Mouse (Mus musculus): ENCODE measurements around the gene Uchl5. TPM values are rescaled to one million over a fixed set of nuclear protein-coding genes. Genes with fewer than 3 reads are reported as not detected.

Uchl5 gene
- polyA plus RNA-seq, 1 experiment: 141 TPM

DNA sequence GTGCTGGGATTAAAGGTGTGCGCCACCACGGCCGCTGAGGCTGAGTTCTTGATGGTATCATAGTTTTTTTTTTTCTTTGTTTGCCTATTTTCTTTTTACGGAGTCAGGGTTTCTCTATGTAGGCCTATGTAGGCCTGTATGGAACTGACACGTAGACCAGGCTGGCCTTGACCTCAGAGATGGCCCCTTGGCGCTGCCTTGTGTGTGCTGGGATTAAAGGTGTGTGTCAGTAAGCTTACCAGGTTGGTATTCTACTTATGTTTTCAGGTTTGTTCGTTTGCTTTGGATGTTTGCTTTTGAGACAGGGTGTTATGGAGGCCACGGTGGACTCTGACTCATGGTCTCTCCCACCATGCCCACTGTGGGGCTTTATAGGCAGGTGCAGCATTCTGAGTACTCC lies 14.9 kb upstream of the Uchl5 start:
- no peaks in the 10 kb centered on the region for H3K4me1 ChIP-seq (ENCODE audit: control insufficient read depth, insufficient read depth, low read length)
- H3K27ac ChIP-seq (ENCODE audit: insufficient read depth, low read length): no peak overlapping the region
- peaks cover 16% of the 10 kb centered on the region for H3K36me3 ChIP-seq (ENCODE audit: control insufficient read depth, insufficient read depth, low read length, poor library complexity, severe bottlenecking)
- no peak overlapping the region for H3K9ac ChIP-seq (ENCODE audit: low read depth, poor library complexity, severe bottlenecking)
- no peaks in the 10 kb centered on the region for H3K27me3 ChIP-seq (ENCODE audit: control insufficient read depth, insufficient read depth, low read length, poor library complexity, severe bottlenecking)
- no peak for TF ChIP-seq CTCF (IDR thresholded peaks at IDR 0.05; ENCODE audit: low read depth, low read length)
- TF ChIP-seq EP300 (IDR thresholded peaks at IDR 0.05; ENCODE audit: insufficient read depth, low read depth, low read length): no peak
- TF ChIP-seq POLR2A (IDR thresholded peaks at IDR 0.05; ENCODE audit: insufficient read depth, low read length): no peak
- H3K9me3 ChIP-seq (replicated peaks; ENCODE audit: control insufficient read depth, insufficient read depth, low read length, poor library complexity, severe bottlenecking): no peaks in the 10 kb centered on the region
- no peak overlapping the region for H3K4me3 ChIP-seq (ENCODE audit: low read depth, low read length)

DNA sequence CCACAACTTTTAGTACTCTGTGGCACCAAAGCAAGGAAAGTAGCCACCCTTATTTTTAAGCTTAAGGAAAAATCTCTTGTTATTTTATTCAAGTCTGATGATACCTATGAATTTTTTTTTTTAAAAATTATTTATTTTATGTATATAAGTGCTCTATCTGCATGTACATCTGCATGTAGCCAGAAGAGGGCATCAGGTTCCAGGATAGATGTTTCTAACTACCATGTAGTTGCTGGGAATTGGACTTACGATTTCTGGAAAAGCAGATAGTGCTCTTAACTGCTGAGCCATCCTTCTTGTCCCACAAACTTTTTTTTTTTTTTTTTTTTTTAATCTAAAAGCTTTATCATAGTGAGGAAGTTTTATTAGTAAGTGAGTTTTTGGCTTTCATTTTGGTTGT lies 12.6 kb upstream of the Uchl5 start:
- Histone ChIP-seq H3K9me3 (replicated peaks; ENCODE audit: control insufficient read depth, insufficient read depth, low read length, poor library complexity, severe bottlenecking) (no peaks in the 10 kb centered on the region), H3K36me3 (ENCODE audit: control insufficient read depth, insufficient read depth, low read length, poor library complexity, severe bottlenecking) (peaks cover 11% of the 10 kb centered on the region), H3K27me3 (ENCODE audit: control insufficient read depth, insufficient read depth, low read length, poor library complexity, severe bottlenecking) (no peaks in the 10 kb centered on the region), H3K4me1 (ENCODE audit: control insufficient read depth, insufficient read depth, low read length) (no peaks in the 10 kb centered on the region), H3K9ac (ENCODE audit: low read depth, poor library complexity, severe bottlenecking) (no peak overlapping the region), H3K27ac (ENCODE audit: insufficient read depth, low read length) (no peak overlapping the region), H3K4me3 (ENCODE audit: low read depth, low read length) (no peak overlapping the region)
- TF ChIP-seq EP300 (IDR thresholded peaks at IDR 0.05; ENCODE audit: insufficient read depth, low read depth, low read length) (no peak), POLR2A (IDR thresholded peaks at IDR 0.05; ENCODE audit: insufficient read depth, low read length) (no peak), CTCF (IDR thresholded peaks at IDR 0.05; ENCODE audit: low read depth, low read length) (no peak)

DNA sequence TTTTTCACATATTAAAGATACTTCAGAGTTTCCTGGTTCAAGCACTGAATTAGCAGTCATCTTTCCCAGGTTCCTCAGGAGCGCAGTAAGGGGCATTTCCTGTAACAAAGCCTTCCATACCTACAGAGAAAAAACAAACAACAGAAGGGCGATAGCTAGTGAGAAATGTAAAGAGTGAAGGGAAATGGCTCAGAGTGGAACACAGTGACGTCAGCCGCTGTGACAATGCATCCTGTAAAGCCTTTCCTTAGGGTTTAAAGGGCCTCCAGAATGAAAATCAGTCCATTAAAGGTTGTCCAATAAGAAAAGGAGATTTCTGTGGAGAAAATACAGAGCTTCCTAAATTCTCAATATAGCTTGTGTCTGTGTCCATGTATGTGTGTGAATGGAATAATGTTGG lies 11.3 kb upstream of the Uchl5 start:
- no peaks in the 10 kb centered on the region for H3K27me3 ChIP-seq (ENCODE audit: control insufficient read depth, insufficient read depth, low read length, poor library complexity, severe bottlenecking)
- H3K9ac ChIP-seq (ENCODE audit: low read depth, poor library complexity, severe bottlenecking): no peak overlapping the region
- H3K36me3 ChIP-seq (ENCODE audit: control insufficient read depth, insufficient read depth, low read length, poor library complexity, severe bottlenecking): peaks cover 11% of the 10 kb centered on the region
- no peak for TF ChIP-seq POLR2A (IDR thresholded peaks at IDR 0.05; ENCODE audit: insufficient read depth, low read length)
- no peak for TF ChIP-seq EP300 (IDR thresholded peaks at IDR 0.05; ENCODE audit: insufficient read depth, low read depth, low read length)
- no peak for TF ChIP-seq CTCF (IDR thresholded peaks at IDR 0.05; ENCODE audit: low read depth, low read length)
- H3K27ac ChIP-seq (ENCODE audit: insufficient read depth, low read length): no peak overlapping the region
- no peaks in the 10 kb centered on the region for H3K4me1 ChIP-seq (ENCODE audit: control insufficient read depth, insufficient read depth, low read length)
- no peaks in the 10 kb centered on the region for H3K9me3 ChIP-seq (replicated peaks; ENCODE audit: control insufficient read depth, insufficient read depth, low read length, poor library complexity, severe bottlenecking)
- H3K4me3 ChIP-seq (ENCODE audit: low read depth, low read length): no peak overlapping the region

DNA sequence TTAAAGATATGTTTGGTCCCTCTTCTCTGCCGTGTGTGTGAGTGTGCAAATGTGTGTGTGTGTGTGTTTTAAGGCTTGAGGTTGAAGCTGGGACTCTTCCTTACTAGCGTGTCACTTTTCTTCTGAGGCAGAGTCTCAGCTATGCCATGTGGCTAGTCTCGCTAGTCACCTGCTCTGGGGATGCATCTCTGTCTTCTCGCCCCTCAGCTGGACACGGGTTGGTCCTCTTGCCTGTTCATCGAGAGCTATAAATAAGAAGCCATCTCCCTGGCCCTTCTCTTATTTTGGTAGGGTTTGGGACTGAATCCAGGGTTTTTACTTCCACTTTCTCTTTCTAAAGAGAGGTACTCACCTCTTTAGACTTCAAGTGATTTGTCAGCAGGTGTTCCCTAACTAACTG lies 10.8 kb upstream of the Uchl5 start:
- Histone ChIP-seq H3K36me3 (ENCODE audit: control insufficient read depth, insufficient read depth, low read length, poor library complexity, severe bottlenecking) (peaks cover 11% of the 10 kb centered on the region), H3K4me3 (ENCODE audit: low read depth, low read length) (no peak overlapping the region), H3K9me3 (replicated peaks; ENCODE audit: control insufficient read depth, insufficient read depth, low read length, poor library complexity, severe bottlenecking) (no peaks in the 10 kb centered on the region), H3K27me3 (ENCODE audit: control insufficient read depth, insufficient read depth, low read length, poor library complexity, severe bottlenecking) (no peaks in the 10 kb centered on the region), H3K4me1 (ENCODE audit: control insufficient read depth, insufficient read depth, low read length) (no peaks in the 10 kb centered on the region), H3K9ac (ENCODE audit: low read depth, poor library complexity, severe bottlenecking) (no peak overlapping the region), H3K27ac (ENCODE audit: insufficient read depth, low read length) (no peak overlapping the region)
- no peak for TF ChIP-seq POLR2A (IDR thresholded peaks at IDR 0.05; ENCODE audit: insufficient read depth, low read length)
- TF ChIP-seq EP300 (IDR thresholded peaks at IDR 0.05; ENCODE audit: insufficient read depth, low read depth, low read length): no peak
- no peak for TF ChIP-seq CTCF (IDR thresholded peaks at IDR 0.05; ENCODE audit: low read depth, low read length)

DNA sequence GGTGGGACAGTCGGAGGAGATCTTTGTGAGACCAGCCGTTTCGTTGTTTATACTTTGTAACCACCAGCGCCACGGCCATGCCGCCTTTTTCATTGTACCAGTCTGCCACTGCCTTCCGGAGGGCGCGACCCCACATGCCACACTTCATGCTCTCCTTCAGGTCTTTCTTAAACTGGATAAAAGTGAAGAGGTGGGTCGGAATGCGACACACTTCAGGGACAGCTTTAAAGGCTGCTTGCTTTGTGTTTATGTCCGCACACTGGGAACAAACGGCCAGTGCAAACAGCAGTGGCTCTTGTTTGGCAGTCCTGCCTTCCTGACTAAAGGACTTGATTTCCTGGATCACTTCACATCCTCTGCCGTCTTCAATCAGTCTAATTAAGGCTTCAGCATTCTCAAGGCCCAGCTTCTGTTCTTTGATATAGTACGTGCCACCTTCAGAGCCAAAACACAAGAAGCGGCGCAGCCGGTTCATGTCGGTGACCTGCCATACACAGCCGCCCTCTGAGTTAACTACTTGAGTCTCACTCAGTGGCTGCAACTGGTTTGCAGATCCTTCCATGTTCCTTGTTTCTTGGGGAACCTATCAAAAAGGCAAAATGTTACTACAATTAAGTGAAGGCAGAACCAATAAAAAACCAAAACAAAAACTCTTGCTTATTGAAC lies 6.5 kb upstream of the Uchl5 start:
- H3K4me3 ChIP-seq (ENCODE audit: low read depth, low read length): no peak overlapping the region
- no peaks in the 10 kb centered on the region for H3K27me3 ChIP-seq (ENCODE audit: control insufficient read depth, insufficient read depth, low read length, poor library complexity, severe bottlenecking)
- H3K9ac ChIP-seq (ENCODE audit: low read depth, poor library complexity, severe bottlenecking): no peak overlapping the region
- H3K4me1 ChIP-seq (ENCODE audit: control insufficient read depth, insufficient read depth, low read length): no peaks in the 10 kb centered on the region
- no peak for TF ChIP-seq CTCF (IDR thresholded peaks at IDR 0.05; ENCODE audit: low read depth, low read length)
- no peak for TF ChIP-seq EP300 (IDR thresholded peaks at IDR 0.05; ENCODE audit: insufficient read depth, low read depth, low read length)
- TF ChIP-seq POLR2A (IDR thresholded peaks at IDR 0.05; ENCODE audit: insufficient read depth, low read length): no peak
- no peak overlapping the region for H3K27ac ChIP-seq (ENCODE audit: insufficient read depth, low read length)
- no peaks in the 10 kb centered on the region for H3K9me3 ChIP-seq (replicated peaks; ENCODE audit: control insufficient read depth, insufficient read depth, low read length, poor library complexity, severe bottlenecking)
- H3K36me3 ChIP-seq (ENCODE audit: control insufficient read depth, insufficient read depth, low read length, poor library complexity, severe bottlenecking): peaks cover 8% of the 10 kb centered on the region

DNA sequence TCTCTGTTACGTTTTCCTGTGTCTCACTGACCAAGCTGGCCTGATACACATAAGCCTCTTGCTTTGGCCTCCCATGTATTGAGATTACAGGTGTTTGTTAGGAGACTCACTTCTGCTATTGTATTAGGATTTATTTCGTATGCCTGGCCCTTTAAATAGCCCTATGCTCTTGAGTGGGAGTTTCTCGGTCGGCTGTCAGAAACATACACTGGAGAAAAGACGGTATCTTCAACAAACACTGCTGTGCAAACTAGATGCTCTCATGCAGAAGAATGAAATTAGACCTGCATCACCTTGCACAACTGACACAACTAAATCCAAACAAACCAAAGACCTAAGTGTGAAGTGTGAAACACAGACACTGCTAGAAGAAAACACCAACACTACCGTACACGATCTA lies 4.0 kb upstream of the Uchl5 start:
- TF ChIP-seq POLR2A (IDR thresholded peaks at IDR 0.05; ENCODE audit: insufficient read depth, low read length) (no peak), EP300 (IDR thresholded peaks at IDR 0.05; ENCODE audit: insufficient read depth, low read depth, low read length) (no peak), CTCF (IDR thresholded peaks at IDR 0.05; ENCODE audit: low read depth, low read length) (no peak)
- no peak overlapping the region for H3K27ac ChIP-seq (ENCODE audit: insufficient read depth, low read length)
- H3K4me1 ChIP-seq (ENCODE audit: control insufficient read depth, insufficient read depth, low read length): no peaks in the 10 kb centered on the region
- no peaks in the 10 kb centered on the region for H3K27me3 ChIP-seq (ENCODE audit: control insufficient read depth, insufficient read depth, low read length, poor library complexity, severe bottlenecking)
- H3K9ac ChIP-seq (ENCODE audit: low read depth, poor library complexity, severe bottlenecking): no peak overlapping the region
- H3K36me3 ChIP-seq (ENCODE audit: control insufficient read depth, insufficient read depth, low read length, poor library complexity, severe bottlenecking): peaks cover 4% of the 10 kb centered on the region; the same call in 1 of the 2 replicates
- H3K9me3 ChIP-seq (replicated peaks; ENCODE audit: control insufficient read depth, insufficient read depth, low read length, poor library complexity, severe bottlenecking): no peaks in the 10 kb centered on the region
- no peak overlapping the region for H3K4me3 ChIP-seq (ENCODE audit: low read depth, low read length)

All from ES-Bruce4 (cell line).